Mouse (Mus musculus) heart, adult 2 months (tissue): ENCODE measurements around the gene Rad51ap2. TPM values are rescaled to one million over a fixed set of nuclear protein-coding genes. Genes with fewer than 3 reads are reported as not detected.

Experiments used
- DNase-seq, 2 experiments: peaks; one replicate each; pipeline ENCODE4 v3.0.0; 2021
- H3K27ac ChIP-seq: fragments of 200-600 bp; 2 replicates; pipeline ENCODE4 v1.8.1; 2022
- H3K27me3 ChIP-seq: fragments of 200-500 bp; 2 replicates; pipeline ENCODE4 v1.6.1; 2012; ENCODE audit warnings: mild to moderate bottlenecking, low read length, inconsistent platforms, mixed read lengths; ENCODE audit not compliant: control insufficient read depth, insufficient read depth
- H3K36me3 ChIP-seq: fragments of 200-500 bp; 2 replicates; pipeline ENCODE4 v1.6.1; 2012; ENCODE audit warnings: low read length, inconsistent platforms; ENCODE audit not compliant: control insufficient read depth, insufficient read depth
- H3K4me1 ChIP-seq: fragments of 200-500 bp; 2 replicates; pipeline ENCODE4 v1.6.1; 2011; ENCODE audit warnings: low read length; ENCODE audit not compliant: control insufficient read depth, insufficient read depth
- H3K4me3 ChIP-seq: fragments of 200-600 bp; 2 replicates; pipeline ENCODE4 v1.8.1; 2022
- H3K79me2 ChIP-seq: fragments of 200-500 bp; replicated peaks from 2 replicates; pipeline ENCODE4 v1.6.1; 2012; ENCODE audit warnings: mild to moderate bottlenecking, inconsistent platforms, low read length, moderate library complexity, mixed read lengths; ENCODE audit not compliant: control insufficient read depth, insufficient read depth
- H3K9ac ChIP-seq: fragments of 200-500 bp; 2 replicates; pipeline ENCODE4 v1.6.1; 2012; ENCODE audit warnings: low read depth, mild to moderate bottlenecking, control low read depth, inconsistent platforms, low read length, mixed read lengths
- CTCF ChIP-seq: fragments of 200-600 bp; IDR thresholded peaks from 2 replicates; pipeline ENCODE4 v1.8.1; 2022; ENCODE audit warnings: antibody characterized with exemption, mild to moderate bottlenecking, moderate library complexity
- EP300 ChIP-seq: fragments of 200-500 bp; IDR thresholded peaks from 2 replicates; pipeline ENCODE4 v1.6.1; 2011; ENCODE audit warnings: low read depth, low read length, control low read depth; ENCODE audit not compliant: insufficient read depth
- POLR2A ChIP-seq: fragments of 200-500 bp; IDR thresholded peaks from 2 replicates; pipeline ENCODE4 v1.6.1; 2011; ENCODE audit warnings: mild to moderate bottlenecking, low read depth, low read length, control low read depth; ENCODE audit not compliant: insufficient read depth
- WGBS: fragments of 180-500 bp; shearing (Covaris S2); methylation state at CpG from one replicate; pipeline ENCODE4 v1.1.7; 2018; 5-methylcytosine and 5-hydroxymethylcytosine counted together
- intact Hi-C: fragments of 180-260 bp; cut with DNase I; formaldehyde crosslinking; loops from one replicate; pipeline ENCODE4 v1.15.1; 2025
- long read RNA-seq: library from polyadenylated mRNA; stranded (forward); transcript quantifications from one replicate; pipeline ENCODE4 v2.0.0, GENCODE M21; 2021
- polyA plus RNA-seq: library from polyadenylated mRNA; depleted of rRNA; stranded (reverse); fragments of >200 nt; gene quantifications from 2 replicates; pipeline ENCODE4 v1.2.3, GENCODE M21; 2012; rRNA removed
- total RNA-seq, 2 experiments: library from RNA; stranded (reverse); gene quantifications; 2 replicates each; pipeline ENCODE4 v1.2.3; 2021

The Rad51ap2 gene
- not detected for total RNA-seq
- polyA plus RNA-seq: not detected in 2 replicates
- long read RNA-seq: 0 reads

- H3K79me2 ChIP-seq: no peaks in the 10 kb centered on the region
- H3K36me3 ChIP-seq: no peaks in the 10 kb centered on the region
- DNase-seq: peak; percentile 80 to 84
- H3K4me3 ChIP-seq: peak within 1 kb of the TSS; percentile 29; the same call in 1 of the 2 replicates
- H3K9ac ChIP-seq: no peak within 1 kb of the TSS
- 2% methylated on average over 40 of the region's 40 CpGs for WGBS
- no peak within 1 kb of the TSS for H3K27ac ChIP-seq
- intact Hi-C loops: no loop called here
- H3K4me1 ChIP-seq: no peaks in the 10 kb centered on the region
- TF ChIP-seq CTCF: peak; percentile 18
- TF ChIP-seq EP300: no peak
- H3K27me3 ChIP-seq: peaks cover 3% of the 10 kb centered on the region
Observed at GRCm38 (mm10) chr12:11455549-11456194, at the start of gene Rad51ap2. Gene Rad51ap2, plus strand, starts transcription at chr12:11456079.

- H3K36me3 ChIP-seq: no peaks in the 10 kb centered on the region
- H3K4me3 ChIP-seq: no peak overlapping the region
- 80% methylated on average over 4 of the region's 4 CpGs for WGBS
- no peaks in the 10 kb centered on the region for H3K79me2 ChIP-seq
- no peak overlapping the region for H3K9ac ChIP-seq
- no peak for TF ChIP-seq EP300
- TF ChIP-seq POLR2A: no peak
- TF ChIP-seq CTCF: no peak
- no peak overlapping the region for H3K27ac ChIP-seq
- intact Hi-C loops: no loop called here
- no peaks in the 10 kb centered on the region for H3K27me3 ChIP-seq
- DNase-seq: no peak
- H3K4me1 ChIP-seq: no peaks in the 10 kb centered on the region
Observed at GRCm38 (mm10) chr12:11407679-11408078, 48.2 kb upstream of the Rad51ap2 start.

- Histone ChIP-seq H3K4me1 (no peaks in the 10 kb centered on the region), H3K27me3 (no peaks in the 10 kb centered on the region), H3K4me3 (no peak overlapping the region), H3K27ac (no peak overlapping the region), H3K9ac (no peak overlapping the region), H3K36me3 (no peaks in the 10 kb centered on the region), H3K79me2 (no peaks in the 10 kb centered on the region)
- 61% methylated on average over 6 of the region's 6 CpGs for WGBS
- TF ChIP-seq EP300: no peak
- no peak for TF ChIP-seq POLR2A
- no peak for TF ChIP-seq CTCF
- intact Hi-C loops: no loop called here
- no peak for DNase-seq
Observed at GRCm38 (mm10) chr12:11418112-11418511, 37.8 kb upstream of the Rad51ap2 start.

- H3K4me1 ChIP-seq: no peaks in the 10 kb centered on the region
- H3K9ac ChIP-seq: no peak overlapping the region
- H3K27me3 ChIP-seq: no peaks in the 10 kb centered on the region
- DNase-seq: no peak
- WGBS: 65% methylated on average over 4 of the region's 4 CpGs
- intact Hi-C loops: no loop called here
- no peaks in the 10 kb centered on the region for H3K36me3 ChIP-seq
- no peak overlapping the region for H3K4me3 ChIP-seq
- H3K27ac ChIP-seq: no peak overlapping the region
- TF ChIP-seq POLR2A: no peak
- H3K79me2 ChIP-seq: no peaks in the 10 kb centered on the region
Observed at GRCm38 (mm10) chr12:11427396-11427795, 28.5 kb upstream of the Rad51ap2 start.

- 92% methylated on average over 1 of the region's 1 CpGs for WGBS
Observed at GRCm38 (mm10) chr12:11433126-11433525, 22.8 kb upstream of the Rad51ap2 start.

GRCm38 (mm10) chr12:11433716-11434115 lies 22.2 kb upstream of the Rad51ap2 start:
- 52% methylated on average over 1 of the region's 1 CpGs for WGBS
- no peaks in the 10 kb centered on the region for H3K79me2 ChIP-seq
- H3K27me3 ChIP-seq: peaks cover 2% of the 10 kb centered on the region; the same call in 1 of the 2 replicates
- no peak for DNase-seq
- H3K27ac ChIP-seq: no peak overlapping the region
- no peaks in the 10 kb centered on the region for H3K36me3 ChIP-seq
- H3K9ac ChIP-seq: no peak overlapping the region
- no peaks in the 10 kb centered on the region for H3K4me1 ChIP-seq
- no peak overlapping the region for H3K4me3 ChIP-seq
- no peak for TF ChIP-seq POLR2A
- TF ChIP-seq EP300: no peak
- TF ChIP-seq CTCF: no peak
- intact Hi-C loops: no loop called here

More at GRCm38 (mm10) chr12:11433126-11433525, 22.8 kb upstream of the Rad51ap2 start:
- no peak overlapping the region for H3K4me3 ChIP-seq
- TF ChIP-seq CTCF: no peak
- H3K27me3 ChIP-seq: peaks cover 2% of the 10 kb centered on the region; the same call in 1 of the 2 replicates
- no peak for DNase-seq
- H3K4me1 ChIP-seq: no peaks in the 10 kb centered on the region
- H3K9ac ChIP-seq: no peak overlapping the region
- intact Hi-C loops: no loop called here
- no peaks in the 10 kb centered on the region for H3K79me2 ChIP-seq
- H3K27ac ChIP-seq: no peak overlapping the region
- H3K36me3 ChIP-seq: no peaks in the 10 kb centered on the region
